Mouse (Mus musculus) small intestine, adult 2 months (tissue): ENCODE measurements at regions not wholly inside any gene's neighbourhood (a gene's known extent, or its start where the extent isn't known, plus 50 kb on each side); places are given as distances from the start of the nearest gene placed in this dataset.

ENCODE experiments used
- H3K27ac ChIP-seq: fragments of 200-500 bp; 2 replicates; pipeline ENCODE4 v1.5.1; 2012; ENCODE audit warnings: low read depth, low read length, control low read depth, inconsistent platforms; ENCODE audit not compliant: insufficient read depth
- H3K27me3 ChIP-seq: fragments of 200-500 bp; 2 replicates; pipeline ENCODE4 v1.6.1; 2012; ENCODE audit warnings: mild to moderate bottlenecking, moderate library complexity, low read length, inconsistent platforms; ENCODE audit not compliant: control insufficient read depth, insufficient read depth
- H3K36me3 ChIP-seq: fragments of 200-500 bp; 2 replicates; pipeline ENCODE4 v1.6.1; 2012; ENCODE audit warnings: mild to moderate bottlenecking, low read length, control low read depth, inconsistent platforms; ENCODE audit not compliant: control insufficient read depth, insufficient read depth
- H3K4me1 ChIP-seq: fragments of 200-500 bp; 2 replicates; pipeline ENCODE4 v1.6.1; 2012; ENCODE audit warnings: low read length, inconsistent platforms, mixed read lengths; ENCODE audit not compliant: control insufficient read depth, insufficient read depth, insufficient read length
- H3K4me3 ChIP-seq: fragments of 200-500 bp; 2 replicates; pipeline ENCODE4 v1.5.1; 2012; ENCODE audit warnings: low read depth, mild to moderate bottlenecking, control low read depth, inconsistent platforms, low read length, moderate library complexity
- CTCF ChIP-seq: fragments of 200-500 bp; IDR thresholded peaks from 2 replicates; pipeline ENCODE4 v1.5.1; 2012; ENCODE audit warnings: low read depth, mild to moderate bottlenecking, control low read depth, inconsistent platforms, low read length, moderate library complexity, mixed read lengths; ENCODE audit not compliant: insufficient replicate concordance, insufficient read length; ENCODE audit errors: extremely low read depth
- POLR2A ChIP-seq: fragments of 200-500 bp; IDR thresholded peaks from 2 replicates; pipeline ENCODE4 v1.6.1; 2012; ENCODE audit warnings: low read depth, mild to moderate bottlenecking, control low read depth, inconsistent platforms, low read length, moderate library complexity
- WGBS: fragments of 180-500 bp; shearing (Covaris S2); methylation state at CpG from one replicate; pipeline ENCODE4 v1.1.7; 2018; 5-methylcytosine and 5-hydroxymethylcytosine counted together

DNA sequence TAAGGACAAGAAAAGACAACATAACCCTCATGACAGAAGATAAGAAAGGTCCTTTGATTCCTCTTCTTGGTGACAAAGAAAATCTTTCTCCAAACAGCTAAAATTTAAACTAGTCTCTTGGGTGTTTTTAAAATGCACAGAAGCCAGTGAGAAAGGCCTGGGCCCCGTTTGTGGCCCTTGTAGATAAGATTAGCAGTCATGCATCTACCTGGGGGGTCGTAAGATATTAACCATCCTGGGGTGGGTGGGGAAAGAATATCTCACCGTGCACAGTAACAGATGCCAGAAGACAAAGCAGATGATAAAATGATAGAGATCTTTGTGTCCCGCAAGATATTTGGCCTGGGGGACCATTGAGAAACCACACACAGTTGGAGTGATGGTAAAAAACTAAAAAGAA is 51.5 kb upstream of the Atp2b1 start:
- H3K27ac ChIP-seq = no peak overlapping the region
- WGBS = 64% methylated on average over 4 of the region's 4 CpGs
- H3K4me3 ChIP-seq = no peak overlapping the region
- no peaks in the 10 kb centered on the region for H3K36me3 ChIP-seq
- TF ChIP-seq CTCF = no peak
- TF ChIP-seq POLR2A = no peak
- peaks cover 7% of the 10 kb centered on the region; the same call in 1 of the 2 replicates for H3K4me1 ChIP-seq
- no peaks in the 10 kb centered on the region for H3K27me3 ChIP-seq

- Histone ChIP-seq H3K27me3 (no peaks in the 10 kb centered on the region), H3K4me1 (peaks cover 8% of the 10 kb centered on the region; the same call in 1 of the 2 replicates), H3K27ac (peak overlapping the region; percentile 90), H3K36me3 (no peaks in the 10 kb centered on the region), H3K4me3 (no peak overlapping the region)
- WGBS = 61% methylated on average over 5 of the region's 5 CpGs
- TF ChIP-seq POLR2A = no peak
- no peak for TF ChIP-seq CTCF
Observed at GRCm38 (mm10) chr10:98864384-98864783, 49.8 kb upstream of the Atp2b1 start.
